Mouse (Mus musculus): ENCODE results near the gene Slco2a1.

Gene Slco2a1

GRCm38 (mm10) chr9:103036971-103037391 lies 48.5 kb downstream of the Slco2a1 start:
- DNase-seq (ENCODE audit: low read depth, low spot score), result no peak

- DNase-seq (ENCODE audit: low read depth, low spot score), result no peak
These were observed 49.8 kb downstream of the Slco2a1 start for GRCm38 (mm10) chr9:103038266-103038665.

DNA sequence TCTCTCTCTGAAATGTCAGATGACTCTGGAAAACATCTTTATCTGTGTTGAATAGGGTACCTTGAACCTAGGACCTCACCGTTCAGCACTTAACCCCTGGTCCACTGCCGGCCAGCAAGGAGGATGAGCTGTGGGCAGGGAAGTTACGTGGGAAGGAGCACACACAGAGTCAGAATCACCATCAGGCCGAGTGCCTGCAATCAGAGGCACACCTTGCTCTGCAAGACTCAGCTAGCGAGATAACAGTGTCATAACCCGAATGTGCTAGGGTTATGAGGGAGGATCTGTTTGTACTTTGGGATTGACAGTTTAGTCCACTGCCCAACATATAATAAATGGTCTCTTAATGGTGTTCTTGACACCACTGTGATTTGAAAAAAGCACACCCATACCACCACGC lies 50.2 kb downstream of the Slco2a1 start:
- no peak for DNase-seq (ENCODE audit: low read depth, low spot score)

DNA sequence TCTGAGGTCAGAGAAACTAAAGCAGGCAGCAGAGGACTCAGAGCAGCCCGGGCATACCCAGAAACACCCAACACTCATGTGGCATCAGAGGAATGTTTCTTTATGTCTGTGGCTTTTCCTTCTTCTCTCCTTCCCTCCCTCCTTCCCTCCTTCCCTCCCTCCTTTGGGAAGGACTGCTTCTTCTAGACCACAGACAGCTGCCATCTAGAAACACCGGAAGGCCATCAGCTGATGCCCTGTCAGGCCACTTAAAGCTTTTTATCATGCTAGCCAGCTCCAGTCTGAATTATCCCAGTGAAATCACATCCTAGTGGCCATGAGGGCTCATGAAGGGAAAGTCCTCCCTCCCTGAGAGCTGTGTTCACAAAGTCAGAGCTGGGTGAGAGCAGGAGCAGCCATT lies 52.1 kb downstream of the Slco2a1 start:
- DNase-seq (ENCODE audit: low read depth, low spot score), result no peak

DNA sequence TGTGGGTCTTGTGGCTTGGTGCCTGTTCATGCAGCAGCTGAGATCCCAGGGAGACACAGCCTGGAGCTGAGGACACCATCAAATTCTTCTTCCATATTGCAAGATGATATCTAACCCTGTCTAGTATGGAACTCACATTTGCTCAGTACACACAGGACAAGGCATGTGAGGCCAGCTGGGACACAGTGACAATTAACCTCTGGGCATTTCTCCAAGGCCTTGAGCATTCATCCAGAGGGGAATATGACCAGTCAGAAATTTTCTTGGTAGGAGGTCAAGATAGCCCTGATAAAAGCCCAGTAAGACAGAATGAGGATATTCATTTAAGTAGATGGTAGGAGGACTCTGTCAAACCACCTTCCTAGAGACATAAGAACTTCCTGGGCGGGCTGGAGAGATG lies 56.9 kb downstream of the Slco2a1 start:
- DNase-seq (ENCODE audit: low read depth, low spot score), result no peak

DNA sequence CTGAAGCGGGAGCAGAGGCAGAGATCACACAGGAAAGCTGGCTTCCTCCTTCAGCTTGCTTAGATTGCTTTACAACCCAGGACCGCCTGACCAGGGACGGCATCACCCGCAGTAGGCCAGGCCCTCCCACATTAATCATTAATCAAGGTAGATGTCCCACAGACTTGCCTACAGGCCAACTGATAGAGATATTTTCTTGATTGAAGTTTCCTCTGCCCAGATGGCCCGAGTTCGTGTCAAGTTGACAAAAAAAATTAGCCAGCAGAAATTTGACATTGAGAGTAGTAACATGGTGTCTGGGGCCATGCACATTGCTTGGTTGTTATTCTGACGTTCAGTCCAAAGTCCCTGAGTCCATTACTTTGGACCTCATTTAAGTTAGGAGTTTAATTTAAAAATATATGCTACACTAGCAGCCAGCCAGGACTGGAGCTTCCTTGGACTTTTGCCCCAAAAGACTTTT lies 60.6 kb downstream of the Slco2a1 start:
- DNase-seq (ENCODE audit: low read depth, low spot score), result no peak

DNA sequence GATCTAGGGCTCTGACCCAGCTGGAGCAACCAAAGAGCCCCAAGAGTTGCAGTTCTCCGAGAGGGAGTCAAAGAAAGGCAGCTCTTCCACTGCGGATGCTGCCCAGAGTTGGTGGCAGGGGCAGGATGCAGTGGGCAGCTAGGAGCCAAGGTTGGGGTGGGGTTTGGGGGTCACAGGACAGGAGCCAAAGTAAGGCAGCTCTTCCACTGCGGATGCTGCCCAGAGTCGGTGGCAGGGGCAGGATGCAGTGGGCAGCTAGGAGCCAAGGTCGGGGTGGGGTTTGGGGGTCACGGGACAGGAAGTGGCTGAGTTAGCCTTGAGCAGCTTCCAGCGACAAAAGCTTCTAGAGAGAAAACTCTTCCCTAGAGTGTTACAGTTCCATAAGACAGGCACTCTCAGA lies 65.3 kb downstream of the Slco2a1 start:
- no peak for DNase-seq (ENCODE audit: low read depth, low spot score)

- DNase-seq (ENCODE audit: low read depth, low spot score), result no peak
These were observed 66.5 kb downstream of the Slco2a1 start for GRCm38 (mm10) chr9:103055061-103055460.

DNA sequence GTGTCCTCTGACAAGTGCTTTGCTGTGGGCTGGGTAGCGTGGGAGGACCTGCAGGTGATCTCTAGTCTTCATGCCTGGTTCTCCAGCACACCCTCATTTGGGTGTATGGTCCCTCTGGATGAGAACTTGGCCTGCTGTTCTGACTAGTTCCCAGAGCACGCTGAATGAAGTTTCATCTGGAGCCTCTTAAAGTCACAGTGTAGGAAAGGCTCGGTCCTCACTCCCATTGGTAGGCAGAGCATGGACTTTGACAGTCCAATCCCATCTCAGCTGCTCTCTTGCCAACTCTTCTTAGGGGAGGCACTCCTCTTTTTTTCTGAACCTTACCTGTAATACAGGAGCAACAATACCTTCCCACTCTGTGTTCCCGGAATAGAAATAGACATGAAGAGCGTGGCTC lies 67.7 kb downstream of the Slco2a1 start:
- no peak for DNase-seq (ENCODE audit: low read depth, low spot score)

- no peak for DNase-seq (ENCODE audit: low read depth, low spot score)
These were observed 72.0 kb downstream of the Slco2a1 start for GRCm38 (mm10) chr9:103060551-103060950.

DNA sequence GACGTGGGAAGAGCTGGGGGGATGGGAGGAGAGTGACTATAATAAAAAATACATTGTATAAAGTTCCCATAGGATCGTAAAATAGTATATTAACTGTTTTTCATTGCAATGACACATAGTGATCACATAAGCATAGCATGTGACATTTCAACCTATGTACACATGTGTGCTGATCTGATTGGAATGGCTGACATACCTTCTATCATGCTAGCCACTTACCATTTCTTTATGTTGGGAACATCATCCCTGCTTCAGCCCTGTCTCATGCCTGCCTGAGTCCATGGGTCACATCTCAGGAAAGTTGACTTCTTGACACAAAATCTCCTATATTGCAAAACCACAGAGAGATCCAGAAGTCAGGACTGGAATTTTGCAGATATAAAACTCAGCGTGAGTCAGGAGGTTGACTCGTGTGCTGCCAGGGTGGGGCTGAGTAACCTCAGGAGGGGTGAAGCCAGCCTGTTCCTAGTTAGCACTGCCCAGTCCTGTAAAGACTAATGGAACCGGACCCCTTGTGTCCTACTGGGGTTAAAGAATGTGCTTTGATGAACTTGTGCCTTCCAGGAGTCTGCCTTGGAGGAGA lies 73.0 kb downstream of the Slco2a1 start:
- DNase-seq (ENCODE audit: low read depth, low spot score), result no peak

GRCm38 (mm10) chr9:103063591-103063990 lies 75.1 kb downstream of the Slco2a1 start:
- no peak for DNase-seq (ENCODE audit: low read depth, low spot score)

DNA sequence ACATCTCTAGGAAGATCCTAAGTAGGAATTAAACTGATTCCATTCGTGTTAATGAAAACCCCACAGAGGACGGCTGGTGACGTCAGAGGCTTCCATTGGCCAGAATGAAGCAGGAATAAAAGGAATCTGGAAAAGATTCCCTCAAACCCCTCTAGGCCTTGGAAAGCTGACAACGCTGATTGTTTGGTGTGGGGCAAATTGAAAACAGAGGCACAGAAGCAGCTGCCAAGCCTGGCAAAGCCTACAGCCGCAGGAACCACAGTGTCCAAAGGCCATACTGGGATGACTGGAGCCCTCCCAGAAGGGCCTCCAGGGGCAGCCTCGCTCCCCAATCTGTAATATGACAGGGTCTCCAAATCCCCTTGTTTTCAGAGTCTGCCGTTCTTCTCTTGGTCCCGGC lies 78.3 kb downstream of the Slco2a1 start:
- peak; percentile 18 for DNase-seq (ENCODE audit: low read depth, low spot score)

- no peak for DNase-seq (ENCODE audit: low read depth, low spot score)
These were observed 79.1 kb downstream of the Slco2a1 start for GRCm38 (mm10) chr9:103067651-103068050.

GRCm38 (mm10) chr9:103068769-103069168 lies 80.3 kb downstream of the Slco2a1 start:
- DNase-seq (ENCODE audit: low read depth, low spot score), result no peak

- no peak for DNase-seq (ENCODE audit: low read depth, low spot score)
These were observed 83.2 kb downstream of the Slco2a1 start for GRCm38 (mm10) chr9:103071541-103072203.

GRCm38 (mm10) chr9:103072204-103072599 lies 83.7 kb downstream of the Slco2a1 start:
- DNase-seq (ENCODE audit: low read depth, low spot score), result no peak

- DNase-seq (ENCODE audit: low read depth, low spot score), result no peak
These were observed 84.5 kb downstream of the Slco2a1 start for GRCm38 (mm10) chr9:103072926-103073515.

DNA sequence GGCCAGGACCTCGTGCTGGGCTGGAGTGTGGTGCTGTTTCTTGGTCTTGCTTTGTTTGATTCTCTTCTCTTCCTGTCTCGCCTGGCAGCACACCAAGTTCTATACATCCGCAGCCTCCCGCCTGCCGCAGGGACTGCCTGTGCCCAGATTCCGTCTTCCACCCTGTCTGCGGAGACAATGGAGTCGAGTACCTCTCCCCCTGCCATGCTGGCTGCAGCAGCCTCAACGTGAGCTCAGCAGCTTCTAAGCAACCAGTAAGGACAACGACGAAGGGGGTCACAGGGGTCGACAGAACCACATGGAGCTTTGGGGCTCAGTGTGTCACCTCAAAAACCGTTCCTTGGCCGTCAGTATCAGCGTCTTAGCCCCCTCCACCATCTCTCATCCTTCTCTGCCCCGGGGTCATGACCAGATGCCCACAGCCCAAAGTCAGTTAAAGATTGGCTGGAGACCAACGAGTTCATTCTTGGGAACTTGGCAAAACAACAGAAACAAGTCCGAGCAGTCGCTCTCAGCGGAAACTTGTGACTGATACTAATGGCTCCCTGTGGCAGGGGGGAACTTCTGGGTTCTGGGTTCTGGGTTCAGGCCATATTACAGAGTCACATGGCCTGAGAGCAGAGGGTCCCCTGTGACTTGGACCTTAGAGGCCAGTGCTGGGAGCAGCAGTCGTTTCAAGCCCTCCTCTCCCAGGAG lies 88.5 kb downstream of the Slco2a1 start:
- no peak for DNase-seq (ENCODE audit: low read depth, low spot score)

DNA sequence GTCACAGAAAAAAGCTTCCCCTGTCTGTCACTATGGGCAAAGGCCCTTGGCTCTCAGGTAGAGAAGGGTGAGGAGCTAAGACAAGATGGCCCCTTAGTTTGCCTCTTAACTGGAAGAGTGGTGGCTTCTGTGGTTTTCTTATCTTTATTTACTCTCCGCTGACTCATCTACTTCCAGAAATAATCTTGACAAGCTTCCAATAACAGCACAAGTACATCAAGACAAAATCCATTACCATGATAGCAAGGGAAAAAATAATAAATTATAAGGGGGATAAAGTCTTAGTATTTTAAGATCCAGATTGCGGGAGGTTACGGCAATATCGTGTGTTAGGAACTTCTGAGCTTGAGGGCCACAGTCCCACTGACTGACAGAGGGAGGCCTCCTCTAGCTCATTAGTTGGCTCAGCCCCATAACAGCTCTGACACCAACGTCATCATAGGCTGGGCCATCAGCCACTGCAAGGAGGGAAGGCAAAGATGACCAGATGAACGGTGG lies 89.7 kb downstream of the Slco2a1 start:
- DNase-seq (ENCODE audit: low read depth, low spot score), result no peak

DNA sequence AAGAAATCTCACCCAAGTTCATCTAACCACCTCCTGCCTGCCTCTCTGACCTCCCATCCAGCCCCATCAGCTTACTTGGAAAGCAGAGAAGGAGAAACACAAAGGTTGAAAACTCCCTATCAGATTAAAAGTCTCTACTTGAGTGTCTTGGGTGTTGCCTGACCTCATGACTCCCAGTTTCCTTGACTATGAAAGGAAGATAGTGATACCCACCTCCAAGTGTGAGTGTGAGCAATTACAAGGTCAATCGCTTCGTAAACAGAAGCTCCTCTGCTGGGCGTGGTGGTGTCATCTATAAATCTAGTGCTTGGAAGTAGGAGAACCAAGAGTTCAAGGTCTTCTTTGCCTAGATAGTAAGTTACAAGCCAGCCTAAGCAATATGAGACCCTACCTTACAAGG lies 91.7 kb downstream of the Slco2a1 start:
- DNase-seq (ENCODE audit: low read depth, low spot score), result no peak

- DNase-seq (ENCODE audit: low read depth, low spot score), result no peak
These were observed 93.9 kb downstream of the Slco2a1 start for GRCm38 (mm10) chr9:103082246-103082975.

All from skeletal muscle tissue, adult 2 months (tissue).